Mouse (Mus musculus): ENCODE data around the gene Pik3cd. TPM values are rescaled to one million over a fixed set of nuclear protein-coding genes. Genes with fewer than 3 reads are reported as not detected.

Pik3cd gene
- 1.5 TPM for polyA plus RNA-seq (2014; fragmentation: Illumina TruSeq; extraction: RNeasy Lipid Tissue Mini Kit (QIAGEN cat#74804))

GRCm38 (mm10) chr4:149702210-149702979, at the start of gene Pik3cd:
Gene Pik3cd, minus strand, starts transcription at chr4:149702571.

GRCm38 (mm10) chr4:149737383-149738324, 35.3 kb upstream of the Pik3cd start, which contains the start of gene Tmem201:
Gene Tmem201, minus strand, starts transcription at chr4:149738044.

Other genes with a start within 250 kb of the Pik3cd start
- gene Rbp7, start 247.6 kb downstream of the Pik3cd start, polyA plus RNA-seq (2014; fragmentation: Illumina TruSeq; extraction: RNeasy Lipid Tissue Mini Kit (QIAGEN cat#74804)): 1.9 TPM
- gene Tmem274, start 225.2 kb downstream of the Pik3cd start, polyA plus RNA-seq (2014; fragmentation: Illumina TruSeq; extraction: RNeasy Lipid Tissue Mini Kit (QIAGEN cat#74804)): not detected
- gene Nmnat1, start 217.4 kb downstream of the Pik3cd start, polyA plus RNA-seq (2014; fragmentation: Illumina TruSeq; extraction: RNeasy Lipid Tissue Mini Kit (QIAGEN cat#74804)): 2.6 TPM
- gene Lzic, start 217.3 kb downstream of the Pik3cd start, polyA plus RNA-seq (2014; fragmentation: Illumina TruSeq; extraction: RNeasy Lipid Tissue Mini Kit (QIAGEN cat#74804)): 28.2 TPM
- 9.2 TPM for gene Ctnnbip1, start 184.3 kb downstream of the Pik3cd start, polyA plus RNA-seq (2014; fragmentation: Illumina TruSeq; extraction: RNeasy Lipid Tissue Mini Kit (QIAGEN cat#74804))
- 21.6 TPM for gene Clstn1, start 116.1 kb downstream of the Pik3cd start, polyA plus RNA-seq (2014; fragmentation: Illumina TruSeq; extraction: RNeasy Lipid Tissue Mini Kit (QIAGEN cat#74804))
- gene Tmem201, start 35.5 kb upstream of the Pik3cd start, polyA plus RNA-seq (2014; fragmentation: Illumina TruSeq; extraction: RNeasy Lipid Tissue Mini Kit (QIAGEN cat#74804)): 1.4 TPM
- 9.4 TPM for gene Slc25a33, start 71.7 kb upstream of the Pik3cd start, polyA plus RNA-seq (2014; fragmentation: Illumina TruSeq; extraction: RNeasy Lipid Tissue Mini Kit (QIAGEN cat#74804))

All from ovary, adult 10 weeks (tissue).